Mouse (Mus musculus): ENCODE data around the gene Dnajc4. TPM values are rescaled to one million over a fixed set of nuclear protein-coding genes. Genes with fewer than 3 reads are reported as not detected.
A peak's percentile ranks its signal among the peaks of the same experiment; 100 is the strongest.

The Dnajc4 gene
- polyA plus RNA-seq, 1 experiment from 2014 or later, result 25.4 TPM

DNA sequence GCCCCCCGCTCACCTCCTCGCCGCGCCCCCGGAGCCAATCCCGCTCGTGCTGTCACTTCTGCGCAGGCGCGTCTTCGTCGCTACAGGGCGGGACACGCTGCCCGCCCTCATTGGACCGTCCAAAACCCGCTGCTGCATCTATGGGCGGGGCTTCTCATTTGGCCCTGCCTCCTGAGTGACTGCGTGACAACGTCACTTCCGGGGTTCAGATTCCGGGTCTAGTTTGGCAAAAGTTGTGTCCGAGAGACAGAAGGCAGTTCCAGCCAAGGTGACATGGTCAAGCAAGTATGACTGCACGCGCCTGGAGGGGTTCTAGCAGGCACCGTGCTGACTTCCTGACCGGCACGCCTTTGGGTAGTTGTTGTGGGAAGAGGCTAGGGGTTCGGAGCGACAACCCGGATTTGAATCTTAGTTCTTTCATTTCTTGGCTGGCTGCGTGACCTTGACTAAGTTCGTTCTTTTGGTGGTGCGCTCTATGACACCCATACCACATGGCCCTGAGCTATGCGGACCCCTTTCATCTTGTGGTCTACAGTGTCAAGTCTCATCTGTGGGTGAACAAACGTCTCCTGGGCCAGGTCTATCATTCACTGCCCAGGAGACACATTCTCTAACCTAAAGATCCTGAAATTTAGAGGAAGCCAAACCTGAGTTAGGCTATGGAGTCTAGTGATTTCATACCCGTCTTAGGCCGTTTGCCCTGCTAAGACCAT lies 11.8 kb downstream of the Dnajc4 start, which contains the start of gene Fkbp2:
TSS of gene Fkbp2 (minus strand) at position 121 of the 713 bp plus-strand sequence.
- Histone ChIP-seq H3K4me1 (replicated peaks) (peaks cover 47% of the 10 kb centered on the region), H3K27me3 (no peaks in the 10 kb centered on the region), H3K9ac (replicated peaks) (peak within 1 kb of the TSS; percentile 79), H3K9me3 (no peaks in the 10 kb centered on the region), H3K4me2 (replicated peaks) (peak within 1 kb of the TSS; percentile 87), H3K4me3 (replicated peaks) (peak within 1 kb of the TSS; percentile 65), H3K36me3 (peaks cover 44% of the 10 kb centered on the region), H3K27ac (peak within 1 kb of the TSS; percentile 97)
- peak; percentile 85 for ATAC-seq
- WGBS, result 1% methylated on average over 38 of the region's 38 CpGs

GRCm38 (mm10) chr19:6979486-6980380 lies 12.6 kb downstream of the Dnajc4 start:
- Histone ChIP-seq H3K4me1 (replicated peaks) (peaks cover 47% of the 10 kb centered on the region), H3K4me3 (replicated peaks) (peak overlapping the region; percentile 65), H3K27ac (peak overlapping the region; percentile 97), H3K4me2 (replicated peaks) (peak overlapping the region; percentile 87), H3K9me3 (no peaks in the 10 kb centered on the region), H3K9ac (replicated peaks) (peak overlapping the region; percentile 79), H3K36me3 (peaks cover 36% of the 10 kb centered on the region), H3K27me3 (no peaks in the 10 kb centered on the region)
- under 1% methylated on average over 59 of the region's 59 CpGs for WGBS
- ATAC-seq, result peak; percentile 85

GRCm38 (mm10) chr19:6979001-6979479 lies 13.3 kb downstream of the Dnajc4 start:
- H3K4me2 ChIP-seq (replicated peaks), result peak overlapping the region; percentile 87
- no peaks in the 10 kb centered on the region for H3K9me3 ChIP-seq
- no peaks in the 10 kb centered on the region for H3K27me3 ChIP-seq
- 0 out of 2 replicates have a peak, but pooled peaks have one; percentile 0 for ATAC-seq
- peak overlapping the region; percentile 79 for H3K9ac ChIP-seq (replicated peaks)
- 9% methylated on average over 11 of the region's 11 CpGs for WGBS
- peak overlapping the region; percentile 65 for H3K4me3 ChIP-seq (replicated peaks)
- H3K36me3 ChIP-seq, result peaks cover 34% of the 10 kb centered on the region
- peaks cover 49% of the 10 kb centered on the region for H3K4me1 ChIP-seq (replicated peaks)
- H3K27ac ChIP-seq, result peak overlapping the region; percentile 97

GRCm38 (mm10) chr19:6978639-6978974 lies 13.8 kb downstream of the Dnajc4 start:
- H3K9ac ChIP-seq (replicated peaks), result peak overlapping the region; percentile 79
- H3K27ac ChIP-seq, result peak overlapping the region; percentile 97
- ATAC-seq, result no peak
- peak overlapping the region; percentile 65 for H3K4me3 ChIP-seq (replicated peaks)
- peaks cover 34% of the 10 kb centered on the region for H3K36me3 ChIP-seq
- no peaks in the 10 kb centered on the region for H3K9me3 ChIP-seq
- no peaks in the 10 kb centered on the region for H3K27me3 ChIP-seq
- 43% methylated on average over 3 of the region's 3 CpGs for WGBS
- peaks cover 53% of the 10 kb centered on the region for H3K4me1 ChIP-seq (replicated peaks)
- peak overlapping the region; percentile 87 for H3K4me2 ChIP-seq (replicated peaks)

DNA sequence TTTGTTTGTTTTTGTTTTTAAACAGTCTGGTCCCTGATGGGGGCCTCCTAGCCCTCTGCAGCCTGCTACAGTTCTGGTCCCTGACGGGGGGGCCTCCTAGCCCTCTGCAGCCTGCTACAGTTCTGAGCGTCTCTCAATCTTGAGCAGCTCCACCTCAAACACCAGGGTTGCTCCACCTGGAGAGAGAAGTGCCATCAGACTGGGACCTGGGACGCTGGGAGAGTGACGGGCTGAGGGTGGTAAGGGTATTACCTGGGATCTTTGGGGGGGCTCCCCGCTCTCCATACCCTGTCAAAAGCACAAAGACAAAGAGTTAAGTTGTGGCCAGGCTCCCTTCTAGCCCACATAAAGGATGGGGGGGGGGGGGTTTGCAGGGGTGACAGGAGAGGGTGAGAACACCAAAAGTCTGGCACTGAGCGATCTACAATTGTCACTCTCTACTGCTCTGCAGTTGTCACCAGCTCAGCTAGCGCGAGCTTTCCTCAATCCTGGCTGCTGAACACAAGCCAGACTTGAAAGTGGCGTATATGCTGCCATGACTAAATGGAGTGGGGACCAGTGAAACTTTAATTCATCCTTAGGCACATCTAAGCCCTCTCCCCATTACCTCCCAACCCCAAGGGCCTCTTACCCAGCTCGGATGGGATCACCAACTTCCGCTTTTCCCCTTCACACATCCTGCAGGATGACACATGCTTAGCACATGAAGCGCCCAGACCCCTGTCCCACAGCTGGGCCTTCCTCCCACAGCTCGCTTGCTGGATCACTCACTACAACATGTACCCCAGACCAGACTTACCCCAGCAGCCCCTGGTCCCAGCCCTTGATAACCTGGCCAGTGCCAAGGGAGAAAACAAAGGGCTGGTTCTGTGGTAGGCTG lies 14.4 kb downstream of the Dnajc4 start:
- H3K4me1 ChIP-seq (replicated peaks), result peaks cover 53% of the 10 kb centered on the region
- no peak for ATAC-seq

DNA sequence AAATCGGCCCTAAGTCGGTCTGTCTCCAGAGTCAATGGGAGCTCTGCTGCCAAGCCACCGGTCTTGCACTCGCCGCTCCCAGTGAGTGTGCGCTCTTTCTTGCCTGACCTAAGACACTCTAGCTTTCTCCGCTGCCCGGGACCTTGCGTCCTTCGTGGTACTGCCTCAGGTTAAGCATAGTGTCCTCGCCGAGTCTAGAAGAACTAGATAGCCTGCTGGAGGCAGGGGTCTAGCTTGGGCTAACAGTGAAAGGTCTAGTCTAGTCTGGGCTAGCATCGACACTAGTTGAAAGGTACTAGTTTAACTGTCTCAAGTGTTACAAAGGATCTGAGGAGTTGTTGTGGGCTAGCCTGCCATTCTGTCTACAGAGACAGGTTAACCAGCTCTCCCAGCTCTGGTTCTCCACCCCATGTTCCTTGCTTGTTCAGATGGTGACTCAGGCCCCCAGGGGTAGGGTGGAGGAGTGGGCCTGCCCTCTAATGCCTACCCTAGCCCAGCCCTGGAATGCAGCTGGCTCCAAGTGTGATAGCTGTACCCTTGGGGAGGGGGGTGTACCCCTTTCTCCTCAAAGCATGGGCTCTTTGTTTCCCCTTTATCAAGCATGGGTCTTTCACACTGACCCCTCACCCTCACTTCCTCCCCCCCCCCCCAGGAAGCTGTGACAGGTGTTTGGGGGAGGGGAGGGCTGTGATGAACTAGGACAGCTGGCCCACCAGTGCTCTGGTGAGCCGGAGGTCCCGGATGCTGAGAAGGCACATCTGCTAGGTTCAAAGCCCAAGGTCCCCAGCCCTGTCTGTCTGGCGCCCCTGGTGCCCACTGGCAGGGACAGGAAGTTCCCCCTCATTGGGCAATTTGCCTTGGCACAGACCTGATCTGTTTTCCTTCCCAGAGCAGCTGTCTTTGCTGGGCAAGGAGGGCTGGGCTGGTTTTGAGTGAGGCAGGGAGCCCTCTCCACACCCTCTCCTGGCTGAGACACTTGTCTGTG lies 16.5 kb downstream of the Dnajc4 start, which contains the start of gene Plcb3:
TSS of gene Plcb3 (minus strand) at position 934 of the 985 bp plus-strand sequence.
- Histone ChIP-seq H3K4me2 (replicated peaks) (peak within 1 kb of the TSS; percentile 87), H3K4me3 (replicated peaks) (peak within 1 kb of the TSS; percentile 82), H3K27me3 (peaks cover 9% of the 10 kb centered on the region), H3K9me3 (no peaks in the 10 kb centered on the region), H3K9ac (replicated peaks) (peak within 1 kb of the TSS; percentile 88), H3K27ac (peak within 1 kb of the TSS; percentile 96), H3K36me3 (peaks cover 22% of the 10 kb centered on the region), H3K4me1 (replicated peaks) (peaks cover 47% of the 10 kb centered on the region)
- WGBS, result under 1% methylated on average over 16 of the region's 16 CpGs
- ATAC-seq, result peak; percentile 1; the same call in 1 of the 2 replicates

More for the DNA sequence above, 14.4 kb downstream of the Dnajc4 start:
- Histone ChIP-seq H3K27ac (peak overlapping the region; percentile 97), H3K9ac (replicated peaks) (peak overlapping the region; percentile 79), H3K9me3 (no peaks in the 10 kb centered on the region), H3K36me3 (peaks cover 30% of the 10 kb centered on the region), H3K27me3 (no peaks in the 10 kb centered on the region), H3K4me2 (replicated peaks) (peak overlapping the region; percentile 87), H3K4me3 (replicated peaks) (peak overlapping the region; percentile 65)
- 86% methylated on average over 13 of the region's 13 CpGs for WGBS

- Histone ChIP-seq H3K4me2 (replicated peaks) (peak within 1 kb of the TSS; percentile 87), H3K4me1 (replicated peaks) (peaks cover 55% of the 10 kb centered on the region), H3K36me3 (peaks cover 22% of the 10 kb centered on the region), H3K9me3 (no peaks in the 10 kb centered on the region), H3K27ac (peak within 1 kb of the TSS; percentile 96), H3K9ac (replicated peaks) (peak within 1 kb of the TSS; percentile 88), H3K4me3 (replicated peaks) (peak within 1 kb of the TSS; percentile 82), H3K27me3 (peaks cover 22% of the 10 kb centered on the region)
- peak; percentile 65 for ATAC-seq
- WGBS, result under 1% methylated on average over 53 of the region's 84 CpGs
These were observed 17.9 kb downstream of the Dnajc4 start, which contains the start of gene Ppp1r14b for GRCm38 (mm10) chr19:6974211-6975205. TSS of gene Ppp1r14b (plus strand) at chr19:6974968.

DNA sequence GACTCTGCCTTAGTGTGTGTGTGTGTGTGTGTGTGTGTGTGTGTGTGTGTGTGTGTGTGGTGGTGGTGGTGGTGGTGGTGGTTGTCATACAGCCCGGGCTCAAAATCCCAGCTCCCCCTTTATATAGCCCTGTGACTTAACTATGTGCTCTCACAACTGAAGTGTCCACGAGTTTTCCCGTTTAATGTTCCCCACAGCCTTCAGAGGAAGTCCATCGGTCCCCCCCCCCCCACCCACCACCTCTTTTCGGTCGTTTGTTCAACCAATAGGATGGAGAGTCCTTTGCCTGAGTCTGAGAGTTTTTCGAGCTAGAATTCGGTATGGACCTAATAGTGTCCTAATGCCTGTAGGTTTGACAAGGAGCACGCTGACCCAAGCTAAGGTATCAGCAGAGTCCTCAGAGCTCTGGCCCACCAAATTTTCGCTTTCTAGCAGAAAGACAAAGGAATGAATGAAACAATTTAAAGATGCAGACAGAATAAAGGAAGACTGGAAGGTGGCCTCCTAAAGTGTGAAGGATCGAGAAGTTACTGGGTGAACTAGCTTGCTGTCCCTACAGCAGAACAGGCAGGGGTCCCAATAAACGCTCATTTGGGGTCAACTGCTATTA lies 18.7 kb downstream of the Dnajc4 start:
- no peak for ATAC-seq
- no peaks in the 10 kb centered on the region for H3K9me3 ChIP-seq
- 0 out of 2 replicates have a peak overlapping the region, but pooled peaks have one; percentile 96 for H3K27ac ChIP-seq
- H3K4me3 ChIP-seq (replicated peaks), result peak overlapping the region; percentile 82
- peak overlapping the region; percentile 87 for H3K4me2 ChIP-seq (replicated peaks)
- WGBS, result 35% methylated on average over 12 of the region's 12 CpGs
- H3K36me3 ChIP-seq, result peaks cover 22% of the 10 kb centered on the region
- H3K27me3 ChIP-seq, result peaks cover 30% of the 10 kb centered on the region
- H3K4me1 ChIP-seq (replicated peaks), result peaks cover 50% of the 10 kb centered on the region
- peak overlapping the region; percentile 88 for H3K9ac ChIP-seq (replicated peaks)

DNA sequence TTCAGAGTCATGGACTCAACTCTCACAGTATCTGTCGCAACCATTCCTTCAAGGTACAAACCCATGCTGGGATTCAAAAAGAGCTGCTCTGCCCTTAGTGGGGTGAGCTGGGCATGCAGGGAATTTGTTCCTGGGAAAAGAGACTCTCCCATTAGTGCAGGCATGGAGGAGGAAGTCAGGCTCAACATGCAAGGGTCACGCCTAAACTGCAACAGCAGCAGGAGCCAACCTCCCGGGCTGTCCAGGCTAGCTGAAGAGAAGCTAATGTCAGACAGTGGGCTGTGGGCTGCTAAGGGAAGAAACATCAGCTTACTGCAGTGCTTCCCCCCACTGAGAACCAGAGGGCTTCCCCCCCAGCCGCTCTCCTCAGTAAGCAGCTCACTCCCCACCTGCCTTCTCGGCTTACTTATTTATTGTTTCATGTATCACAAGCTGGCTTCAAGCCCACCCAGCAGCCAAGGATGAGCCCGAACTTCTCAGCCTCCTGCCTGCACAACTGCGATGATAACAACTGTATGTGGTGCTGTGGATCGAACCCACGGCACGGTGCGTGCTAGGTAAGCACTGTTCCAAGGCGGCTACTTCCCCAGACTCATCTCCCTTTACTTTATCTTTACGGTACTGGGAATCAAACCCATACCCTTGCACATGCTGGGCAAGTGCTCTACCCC lies 20.0 kb downstream of the Dnajc4 start:
- 82% methylated on average over 13 of the region's 13 CpGs for WGBS
- H3K27me3 ChIP-seq, result peaks cover 40% of the 10 kb centered on the region
- no peak overlapping the region for H3K4me2 ChIP-seq (replicated peaks)
- H3K9ac ChIP-seq (replicated peaks), result no peak overlapping the region
- no peaks in the 10 kb centered on the region for H3K9me3 ChIP-seq
- H3K4me3 ChIP-seq (replicated peaks), result no peak overlapping the region
- H3K27ac ChIP-seq, result no peak overlapping the region
- peaks cover 9% of the 10 kb centered on the region for H3K36me3 ChIP-seq
- peaks cover 37% of the 10 kb centered on the region for H3K4me1 ChIP-seq (replicated peaks)
- ATAC-seq, result no peak

Measured in midbrain, embryonic 13.5 days (tissue).